Mouse (Mus musculus) ES-CJ7 (cell line): Measurements from ENCODE around the gene March4.

Source experiments
- DNase-seq: peaks from one replicate; pipeline ENCODE4 v3.0.0; 2011; ENCODE audit warnings: low read depth, low spot score

Gene March4

GRCm38 (mm10) chr1:72399720-72400401 lies 136.9 kb downstream of the March4 start:
- no peak for DNase-seq

- DNase-seq, result no peak
Measured at GRCm38 (mm10) chr1:72390420-72390819, 146.3 kb downstream of the March4 start.

GRCm38 (mm10) chr1:72383651-72384050 lies 153.1 kb downstream of the March4 start:
- DNase-seq, result no peak

- DNase-seq, result no peak
Measured at GRCm38 (mm10) chr1:72383056-72383455, 153.7 kb downstream of the March4 start.

- peak; percentile 48 for DNase-seq
Measured at GRCm38 (mm10) chr1:72380544-72380943, 156.2 kb downstream of the March4 start.

- DNase-seq, result no peak
Measured at GRCm38 (mm10) chr1:72379752-72380353, 156.9 kb downstream of the March4 start.

- DNase-seq, result peak; percentile 81
Measured at GRCm38 (mm10) chr1:72378151-72378550, 158.6 kb downstream of the March4 start.
